27 mouse cellular contexts compared by ENCODE assay signal in the genomic region with DNA sequence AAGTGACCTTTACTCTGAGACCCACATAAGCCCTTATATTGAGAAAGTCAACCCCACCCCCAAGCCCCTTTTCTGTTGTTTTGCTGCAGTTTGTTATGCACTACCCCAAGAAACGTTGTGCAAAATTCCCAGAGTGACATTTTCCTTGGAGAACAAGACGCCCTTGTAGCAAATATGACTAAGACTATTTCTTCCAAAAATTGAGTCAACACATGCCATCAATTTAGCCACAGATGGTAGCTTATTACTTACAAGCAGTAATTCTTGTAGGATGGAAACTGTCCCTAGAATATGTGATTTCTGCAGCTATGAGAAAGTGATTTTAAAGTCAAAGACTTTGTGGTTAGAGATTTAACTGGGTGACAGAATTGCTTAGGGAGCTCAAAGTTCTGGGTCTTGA. TPM values are rescaled to one million over a fixed set of nuclear protein-coding genes. Genes with fewer than 3 reads are reported as not detected.
"Had no signal": no experiment of that assay in that cellular context is flagged by ENCODE, and none has a peak within 500 bp of the region (broad histone marks: within the 10 kb centered on the region; RNA-seq: fewer than 3 reads in every experiment).

No protein-coding gene starts in this region.

- H3K9ac ChIP-seq: heart, embryonic 13.5 days; heart, embryonic 15.5 days; hindbrain, embryonic 13.5 days; hindbrain, embryonic 15.5 days; kidney, embryonic 15.5 days; limb, embryonic 13.5 days; limb, embryonic 15.5 days; liver, embryonic 12.5 days; liver, embryonic 14.5 days had no signal

- H3K36me3 ChIP-seq: heart, embryonic 15.5 days; kidney, embryonic 15.5 days; limb, embryonic 13.5 days; limb, embryonic 15.5 days; liver, embryonic 12.5 days had no signal

- H3K4me3 ChIP-seq: heart, adult 2 months; heart, embryonic 13.5 days; heart, embryonic 15.5 days; hindbrain, embryonic 13.5 days; hindbrain, embryonic 15.5 days; kidney, embryonic 15.5 days; limb, embryonic 13.5 days; limb, embryonic 15.5 days; liver, embryonic 12.5 days had no signal

- ATAC-seq: hindbrain, postnatal 0 days; intestine, embryonic 16.5 days; liver, embryonic 12.5 days had no signal

- H3K9me3 ChIP-seq: heart, embryonic 13.5 days; heart, embryonic 15.5 days; hindbrain, embryonic 13.5 days; hindbrain, embryonic 15.5 days; kidney, embryonic 15.5 days; limb, embryonic 13.5 days; limb, embryonic 15.5 days; liver, embryonic 12.5 days had no signal

- H3K4me2 ChIP-seq: heart, embryonic 11.5 days; heart, embryonic 13.5 days; heart, embryonic 15.5 days; hindbrain, embryonic 13.5 days; hindbrain, embryonic 15.5 days; kidney, embryonic 15.5 days; limb, embryonic 13.5 days; limb, embryonic 15.5 days; liver, embryonic 12.5 days had no signal

- DNase-seq: gastrocnemius, postnatal 14 days; gastrocnemius, postnatal 36 days; heart, adult 11 months; heart, adult 2 months; heart, postnatal 14 days; heart, postnatal 36 days; kidney, adult 11 months; kidney, adult 2 months; kidney, adult 9 months; kidney, postnatal 14 days; kidney, postnatal 36 days; layer of hippocampus, adult 9-11 months; layer of hippocampus, postnatal 36 days had no signal

- H3K27me3 ChIP-seq: heart, embryonic 13.5 days; heart, embryonic 15.5 days; hindbrain, embryonic 13.5 days; hindbrain, embryonic 15.5 days; kidney, embryonic 15.5 days; limb, embryonic 13.5 days; limb, embryonic 15.5 days; liver, embryonic 12.5 days had no signal

- H3K4me1 ChIP-seq: heart, embryonic 15.5 days; kidney, embryonic 15.5 days; liver, embryonic 12.5 days had no signal

- H3K27ac ChIP-seq: heart, adult 2 months; heart, embryonic 13.5 days; heart, embryonic 15.5 days; hindbrain, embryonic 13.5 days; hindbrain, embryonic 15.5 days; kidney, embryonic 15.5 days; kidney, postnatal 0 days; limb, embryonic 13.5 days; limb, embryonic 15.5 days; liver, embryonic 12.5 days; liver, embryonic 14.5 days had no signal

RNA-seq across cellular contexts. Expression of a gene that starts 37.8 kb away (rescaled TPM):
- total RNA-seq: hematopoietic stem cell, adult 5-6 weeks had no signal
